Mouse (Mus musculus): Measurements from ENCODE around the gene Cep57l1.
A peak's percentile ranks its signal among the peaks of the same experiment; 100 is the strongest.
"Not testable (repeated sequence)": the region's sequence is repeated elsewhere in the genome, so short reads cannot be mapped to it uniquely, and the experiment has no call there.

Cep57l1 gene

DNA sequence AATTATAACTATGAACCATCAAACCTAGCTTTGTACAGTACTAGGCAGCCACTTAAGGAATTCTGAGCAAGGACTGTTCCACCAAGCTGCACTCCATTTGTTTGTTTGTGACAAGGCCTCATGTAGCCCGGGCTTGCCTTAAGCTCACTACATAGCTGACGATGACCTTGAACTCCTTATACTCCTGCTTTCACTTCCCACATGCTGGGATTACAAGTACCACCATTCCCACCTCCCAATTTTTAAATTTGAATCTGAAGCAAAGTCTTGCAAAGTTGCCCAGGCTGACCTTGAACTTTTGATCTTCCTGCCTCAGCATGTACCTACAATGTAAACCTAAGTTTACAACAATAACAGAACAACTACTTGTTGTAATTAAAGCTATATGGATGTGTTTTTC is 20.3 kb upstream of the Cep57l1 start:
- Histone ChIP-seq H3K36me3 (ENCODE audit: insufficient read depth, low read length) (no peaks in the 10 kb centered on the region), H3K27me3 (ENCODE audit: insufficient read depth, low read length) (peaks cover 3% of the 10 kb centered on the region; the same call in 1 of the 2 replicates), H3K9me3 (ENCODE audit: low read length) (peaks cover 3% of the 10 kb centered on the region; the same call in 1 of the 2 replicates), H3K4me3 (replicated peaks; ENCODE audit: low read length) (no peak overlapping the region), H3K4me1 (replicated peaks; ENCODE audit: low read depth, low read length) (peaks cover 57% of the 10 kb centered on the region)
- TF ChIP-seq POU5F1 (IDR thresholded peaks at IDR 0.05; ENCODE audit: borderline replicate concordance, low read length) (no peak), CTCF (conservative IDR thresholded peaks at IDR 0.05; ENCODE audit: low read length) (no peak), NANOG (IDR thresholded peaks at IDR 0.05; ENCODE audit: borderline replicate concordance, low read length) (peak; percentile 87)

DNA sequence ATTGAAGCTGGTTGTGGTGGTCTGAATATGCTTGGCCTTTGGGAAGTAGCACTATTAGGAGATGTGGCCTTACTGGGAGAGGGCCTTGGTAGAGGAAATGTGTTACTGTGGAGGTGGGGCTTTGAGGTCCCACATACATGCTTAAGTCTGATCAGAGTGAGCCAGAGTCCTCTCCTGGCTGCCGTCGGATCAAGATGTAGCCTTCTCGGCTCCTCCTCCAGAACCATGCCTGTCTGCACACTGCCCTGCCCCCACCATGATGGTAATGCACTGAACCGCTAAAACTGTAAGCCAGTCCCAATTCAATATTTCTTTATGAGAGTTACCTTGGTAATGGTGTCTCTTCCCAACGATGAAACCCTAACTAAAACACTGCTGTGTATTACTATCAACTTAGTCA is 19.5 kb upstream of the Cep57l1 start:
- H3K4me3 ChIP-seq (replicated peaks; ENCODE audit: low read length), result no peak overlapping the region
- no peaks in the 10 kb centered on the region for H3K36me3 ChIP-seq (ENCODE audit: insufficient read depth, low read length)
- peaks cover 56% of the 10 kb centered on the region for H3K4me1 ChIP-seq (replicated peaks; ENCODE audit: low read depth, low read length)
- peaks cover 3% of the 10 kb centered on the region; the same call in 1 of the 2 replicates for H3K27me3 ChIP-seq (ENCODE audit: insufficient read depth, low read length)
- peaks cover 3% of the 10 kb centered on the region; the same call in 1 of the 2 replicates for H3K9me3 ChIP-seq (ENCODE audit: low read length)
- TF ChIP-seq POU5F1 (IDR thresholded peaks at IDR 0.05; ENCODE audit: borderline replicate concordance, low read length) (no peak), NANOG (IDR thresholded peaks at IDR 0.05; ENCODE audit: borderline replicate concordance, low read length) (no peak), CTCF (conservative IDR thresholded peaks at IDR 0.05; ENCODE audit: low read length) (no peak)

DNA sequence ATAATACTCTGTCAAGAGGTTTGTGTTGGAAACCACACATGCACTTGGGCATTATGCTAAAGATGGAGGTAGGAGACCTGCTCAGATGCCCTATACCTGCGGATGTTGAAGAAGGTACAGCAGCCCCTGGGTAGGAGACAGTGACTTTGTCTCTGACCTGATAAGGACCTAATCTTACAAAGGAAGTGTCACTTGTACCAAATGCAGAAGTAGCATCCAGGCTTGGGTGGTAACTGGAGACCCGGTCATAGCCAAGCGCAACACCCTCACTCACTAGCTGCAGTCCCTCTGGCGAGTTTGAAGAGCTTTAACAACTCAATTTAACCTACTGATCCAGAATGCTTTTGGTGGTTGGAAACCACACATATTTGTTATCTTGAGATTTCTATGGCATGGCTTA is 18.1 kb upstream of the Cep57l1 start:
- H3K4me1 ChIP-seq (replicated peaks; ENCODE audit: low read depth, low read length), result peaks cover 52% of the 10 kb centered on the region
- H3K36me3 ChIP-seq (ENCODE audit: insufficient read depth, low read length), result no peaks in the 10 kb centered on the region
- H3K27me3 ChIP-seq (ENCODE audit: insufficient read depth, low read length), result peaks cover 3% of the 10 kb centered on the region; the same call in 1 of the 2 replicates
- H3K4me3 ChIP-seq (replicated peaks; ENCODE audit: low read length), result no peak overlapping the region
- TF ChIP-seq POU5F1 (IDR thresholded peaks at IDR 0.05; ENCODE audit: borderline replicate concordance, low read length) (no peak), CTCF (conservative IDR thresholded peaks at IDR 0.05; ENCODE audit: low read length) (no peak), NANOG (IDR thresholded peaks at IDR 0.05; ENCODE audit: borderline replicate concordance, low read length) (no peak)
- peaks cover 3% of the 10 kb centered on the region; the same call in 1 of the 2 replicates for H3K9me3 ChIP-seq (ENCODE audit: low read length)

DNA sequence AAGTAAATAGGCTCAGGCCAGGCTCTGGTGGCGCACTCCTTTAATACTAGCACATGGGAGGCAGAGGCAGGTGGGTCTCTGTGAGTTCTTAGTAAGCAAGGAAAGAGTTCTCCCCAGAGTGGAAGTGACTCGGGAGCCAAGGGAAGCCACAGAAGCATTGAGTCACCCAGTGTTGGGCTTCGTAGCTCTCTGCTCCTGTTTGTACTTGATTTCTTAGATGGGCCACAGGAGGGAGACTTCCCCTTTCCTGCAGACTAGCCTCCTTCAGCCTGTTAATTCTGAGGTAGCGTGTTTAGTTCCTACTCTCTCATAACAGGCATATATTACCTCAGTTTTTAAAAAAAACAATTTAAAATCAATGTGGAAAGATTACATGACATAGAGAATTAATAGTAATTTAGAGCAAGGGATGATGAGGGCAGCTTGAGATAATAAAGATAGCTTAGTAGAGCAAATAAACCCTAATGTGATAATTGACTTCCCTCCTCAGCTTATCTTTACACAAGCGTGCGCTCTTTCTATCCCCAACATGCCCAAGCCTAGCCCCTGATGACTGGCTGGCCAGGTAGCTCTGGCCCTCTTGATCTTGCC is 16.9 kb upstream of the Cep57l1 start:
- peaks cover 3% of the 10 kb centered on the region; the same call in 1 of the 2 replicates for H3K27me3 ChIP-seq (ENCODE audit: insufficient read depth, low read length)
- no peak for TF ChIP-seq POU5F1 (IDR thresholded peaks at IDR 0.05; ENCODE audit: borderline replicate concordance, low read length)
- TF ChIP-seq CTCF (conservative IDR thresholded peaks at IDR 0.05; ENCODE audit: low read length), result no peak
- TF ChIP-seq NANOG (IDR thresholded peaks at IDR 0.05; ENCODE audit: borderline replicate concordance, low read length), result no peak
- H3K36me3 ChIP-seq (ENCODE audit: insufficient read depth, low read length), result no peaks in the 10 kb centered on the region
- peaks cover 3% of the 10 kb centered on the region; the same call in 1 of the 2 replicates for H3K9me3 ChIP-seq (ENCODE audit: low read length)
- no peak overlapping the region for H3K4me3 ChIP-seq (replicated peaks; ENCODE audit: low read length)
- H3K4me1 ChIP-seq (replicated peaks; ENCODE audit: low read depth, low read length), result peaks cover 44% of the 10 kb centered on the region

- Histone ChIP-seq H3K9me3 (ENCODE audit: low read length) (peaks cover 3% of the 10 kb centered on the region; the same call in 1 of the 2 replicates), H3K4me3 (replicated peaks; ENCODE audit: low read length) (no peak overlapping the region), H3K27me3 (ENCODE audit: insufficient read depth, low read length) (peaks cover 3% of the 10 kb centered on the region; the same call in 1 of the 2 replicates), H3K36me3 (ENCODE audit: insufficient read depth, low read length) (no peaks in the 10 kb centered on the region), H3K4me1 (replicated peaks; ENCODE audit: low read depth, low read length) (peaks cover 38% of the 10 kb centered on the region)
- TF ChIP-seq POU5F1 (IDR thresholded peaks at IDR 0.05; ENCODE audit: borderline replicate concordance, low read length), result no peak
- no peak for TF ChIP-seq NANOG (IDR thresholded peaks at IDR 0.05; ENCODE audit: borderline replicate concordance, low read length)
- no peak for TF ChIP-seq CTCF (conservative IDR thresholded peaks at IDR 0.05; ENCODE audit: low read length)
These were observed 16.3 kb upstream of the Cep57l1 start for GRCm38 (mm10) chr10:41825996-41826395.

DNA sequence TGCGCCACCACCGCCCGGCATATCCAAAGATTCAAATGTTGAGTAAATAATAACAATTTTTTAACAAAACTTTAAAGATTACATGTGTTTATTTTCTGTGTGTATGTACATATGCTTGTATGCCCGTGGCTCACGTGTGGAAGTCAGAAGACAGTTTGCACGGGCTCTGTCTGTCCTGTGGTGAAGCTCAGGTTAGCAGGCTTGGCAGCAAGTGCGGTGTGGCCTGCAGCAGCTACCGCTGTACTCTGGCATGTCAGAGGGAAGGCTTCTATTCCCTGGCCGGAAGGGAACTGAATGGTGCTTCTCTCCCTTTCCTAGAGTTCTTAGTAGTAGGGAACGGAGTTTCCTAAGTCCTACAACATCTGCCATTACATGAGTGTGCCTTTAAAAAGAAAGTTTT is 15.4 kb upstream of the Cep57l1 start:
- H3K27me3 ChIP-seq (ENCODE audit: insufficient read depth, low read length), result peaks cover 3% of the 10 kb centered on the region; the same call in 1 of the 2 replicates
- no peak overlapping the region for H3K4me3 ChIP-seq (replicated peaks; ENCODE audit: low read length)
- peaks cover 33% of the 10 kb centered on the region for H3K4me1 ChIP-seq (replicated peaks; ENCODE audit: low read depth, low read length)
- TF ChIP-seq NANOG (IDR thresholded peaks at IDR 0.05; ENCODE audit: borderline replicate concordance, low read length) (no peak), CTCF (conservative IDR thresholded peaks at IDR 0.05; ENCODE audit: low read length) (no peak), POU5F1 (IDR thresholded peaks at IDR 0.05; ENCODE audit: borderline replicate concordance, low read length) (no peak)
- H3K36me3 ChIP-seq (ENCODE audit: insufficient read depth, low read length), result no peaks in the 10 kb centered on the region
- peaks cover 3% of the 10 kb centered on the region; the same call in 1 of the 2 replicates for H3K9me3 ChIP-seq (ENCODE audit: low read length)

- peaks cover 3% of the 10 kb centered on the region; the same call in 1 of the 2 replicates for H3K27me3 ChIP-seq (ENCODE audit: insufficient read depth, low read length)
- no peaks in the 10 kb centered on the region for H3K36me3 ChIP-seq (ENCODE audit: insufficient read depth, low read length)
- no peak for TF ChIP-seq POU5F1 (IDR thresholded peaks at IDR 0.05; ENCODE audit: borderline replicate concordance, low read length)
- no peak for TF ChIP-seq NANOG (IDR thresholded peaks at IDR 0.05; ENCODE audit: borderline replicate concordance, low read length)
- no peak for TF ChIP-seq CTCF (conservative IDR thresholded peaks at IDR 0.05; ENCODE audit: low read length)
- peaks cover 23% of the 10 kb centered on the region for H3K4me1 ChIP-seq (replicated peaks; ENCODE audit: low read depth, low read length)
- H3K4me3 ChIP-seq (replicated peaks; ENCODE audit: low read length), result no peak overlapping the region
- H3K9me3 ChIP-seq (ENCODE audit: low read length), result no peaks in the 10 kb centered on the region
These were observed 14.2 kb upstream of the Cep57l1 start for GRCm38 (mm10) chr10:41823916-41824315.

GRCm38 (mm10) chr10:41823282-41823675 is 13.6 kb upstream of the Cep57l1 start:
- not testable (repeated sequence) for H3K4me3 ChIP-seq (replicated peaks; ENCODE audit: low read length); H3K9me3 ChIP-seq (ENCODE audit: low read length); H3K36me3 ChIP-seq (ENCODE audit: insufficient read depth, low read length); H3K27me3 ChIP-seq (ENCODE audit: insufficient read depth, low read length)
- H3K4me1 ChIP-seq (replicated peaks; ENCODE audit: low read depth, low read length), result peaks cover 21% of the 10 kb centered on the region

Data from E14TG2a.4 (cell line).